Mouse (Mus musculus) retina, postnatal 1 day (tissue): ENCODE measurements around the gene Osbpl8.

Source experiments
- DNase-seq: peaks from one replicate; pipeline ENCODE4 v3.0.0-alpha.2; 2012

Gene Osbpl8

DNA sequence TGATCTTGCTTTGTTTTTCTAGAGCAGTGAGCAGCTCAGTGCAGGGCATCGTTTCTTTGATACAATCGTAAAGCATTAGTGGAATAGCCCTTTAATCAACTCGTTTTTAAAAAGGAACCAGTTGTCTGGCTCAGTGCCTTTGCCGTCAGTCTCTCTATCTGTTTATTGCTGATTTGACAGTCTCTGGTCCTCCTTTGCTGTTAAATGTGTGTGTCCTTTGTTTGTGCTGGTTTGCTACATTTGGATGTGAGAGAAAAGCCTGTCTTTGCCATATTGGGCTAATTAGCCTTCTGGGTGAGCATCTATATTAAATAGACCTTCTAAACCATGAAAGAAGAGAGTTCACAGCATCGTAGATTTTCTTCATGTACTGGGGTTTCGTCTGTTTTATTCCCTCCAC, 83.6 kb downstream of the Osbpl8 start:
- DNase-seq, result peak; percentile 53

DNA sequence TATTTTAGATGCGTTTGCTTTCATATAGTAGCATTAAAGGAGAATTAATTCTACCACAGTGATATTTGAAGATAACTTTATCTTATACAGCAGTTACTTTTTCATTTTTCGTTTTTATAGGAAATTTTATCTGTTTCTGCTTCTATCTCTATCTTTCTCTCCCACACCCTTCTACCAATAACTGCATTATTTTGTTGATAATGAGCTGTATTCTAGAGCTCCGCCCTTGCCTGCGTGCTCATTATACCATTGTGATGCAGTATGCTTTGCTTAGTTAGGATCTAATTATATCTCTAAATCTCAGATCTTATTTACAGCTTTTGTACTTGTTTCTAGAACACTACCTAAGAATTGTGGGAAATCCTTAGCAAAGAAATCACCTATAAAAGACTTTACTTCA, 85.6 kb downstream of the Osbpl8 start:
- no peak for DNase-seq

DNA sequence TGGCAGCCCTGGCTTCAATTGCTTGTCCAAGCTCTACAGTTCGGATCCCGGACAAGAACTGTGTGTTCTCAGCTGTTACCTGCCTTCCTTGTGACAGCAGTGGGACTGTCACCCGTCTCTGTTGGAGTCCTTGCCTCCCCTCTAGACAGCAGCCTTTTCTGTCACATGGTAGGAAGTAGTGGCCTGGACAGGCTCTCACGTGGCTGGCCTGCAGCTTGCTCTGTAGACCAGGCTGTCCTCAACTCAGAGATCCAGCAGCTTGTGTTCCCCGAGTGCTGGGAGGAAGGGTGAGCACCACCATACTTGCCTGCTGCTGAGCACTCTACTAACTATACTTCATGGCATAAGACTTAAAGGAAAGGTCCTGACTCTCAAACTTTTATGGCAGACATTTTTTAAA, 87.1 kb downstream of the Osbpl8 start:
- DNase-seq, result no peak

DNA sequence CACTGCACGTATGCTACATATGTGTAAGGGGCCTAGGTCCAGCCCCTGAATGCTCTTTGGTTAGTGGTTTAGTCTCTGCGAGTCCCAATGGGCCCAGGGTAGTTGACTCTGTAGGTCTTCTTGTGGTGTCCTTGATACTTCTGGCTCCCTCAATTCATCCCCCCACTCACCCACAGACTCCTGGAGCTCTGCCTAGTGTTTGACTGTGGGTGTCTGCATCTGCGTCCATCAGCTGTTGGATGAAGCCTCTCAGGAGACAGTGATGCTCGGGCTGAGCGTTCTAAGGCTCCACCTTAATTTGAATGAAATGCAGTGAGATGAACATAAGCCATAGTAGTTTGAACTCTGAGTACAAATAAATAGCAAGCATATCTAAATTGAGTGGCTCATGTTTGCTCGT, 90.7 kb downstream of the Osbpl8 start:
- no peak for DNase-seq

DNA sequence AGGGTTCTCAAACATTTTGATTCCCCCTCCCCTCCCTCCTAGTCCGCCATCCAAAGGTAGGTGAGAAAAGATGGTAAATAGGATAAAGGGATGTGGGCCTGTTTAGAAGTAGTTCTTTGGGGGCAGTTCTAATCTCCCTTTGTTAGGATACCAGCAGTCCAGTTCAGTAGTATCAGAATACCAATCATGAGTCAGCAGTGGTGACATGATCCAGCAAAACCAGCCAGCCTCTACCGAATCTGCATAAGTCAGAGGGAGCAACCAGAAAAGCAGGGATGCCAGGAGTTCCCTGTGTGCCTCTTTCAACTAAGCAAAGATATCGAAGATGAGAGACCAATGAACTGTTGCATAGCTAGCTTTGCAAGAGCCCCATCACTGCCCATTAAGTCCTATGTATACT, 91.6 kb downstream of the Osbpl8 start:
- no peak for DNase-seq

DNA sequence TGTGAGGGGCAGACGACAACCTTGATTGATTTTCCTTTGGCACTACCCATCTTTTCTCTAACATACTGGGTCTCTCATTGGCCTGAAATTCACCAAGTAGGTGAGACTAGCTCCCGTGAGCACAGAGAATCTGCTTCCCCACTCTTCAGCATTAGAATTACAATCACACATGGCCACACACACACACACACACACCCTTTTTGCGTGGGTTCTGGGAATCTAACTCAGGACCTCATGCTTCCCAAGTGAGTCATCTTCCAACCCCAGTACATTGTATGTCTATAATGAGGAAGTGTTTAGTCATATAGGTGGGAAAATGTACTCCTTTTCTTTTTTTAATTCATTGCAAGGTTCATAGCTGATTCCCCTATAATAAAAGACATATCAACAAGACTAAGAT, 92.8 kb downstream of the Osbpl8 start:
- no peak for DNase-seq

DNA sequence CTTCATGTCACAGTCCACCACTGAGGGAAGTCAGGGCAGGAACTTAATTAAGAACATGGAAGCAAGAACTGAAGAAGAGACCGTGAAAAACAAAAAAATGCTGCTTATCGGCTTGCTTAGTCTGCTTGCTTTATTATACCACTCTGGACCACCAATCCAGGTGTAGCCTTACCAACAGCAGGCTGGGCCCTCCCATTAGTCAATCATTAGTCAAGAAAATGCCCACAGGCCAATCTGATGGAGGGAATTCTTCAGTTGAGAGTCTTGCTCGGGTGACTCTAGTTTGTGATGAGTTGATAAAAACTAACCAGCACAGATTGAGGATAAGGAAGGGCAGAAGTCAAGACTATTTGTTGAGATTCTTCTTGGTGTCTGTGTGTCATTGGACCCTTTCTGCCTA, 93.7 kb downstream of the Osbpl8 start:
- no peak for DNase-seq

DNA sequence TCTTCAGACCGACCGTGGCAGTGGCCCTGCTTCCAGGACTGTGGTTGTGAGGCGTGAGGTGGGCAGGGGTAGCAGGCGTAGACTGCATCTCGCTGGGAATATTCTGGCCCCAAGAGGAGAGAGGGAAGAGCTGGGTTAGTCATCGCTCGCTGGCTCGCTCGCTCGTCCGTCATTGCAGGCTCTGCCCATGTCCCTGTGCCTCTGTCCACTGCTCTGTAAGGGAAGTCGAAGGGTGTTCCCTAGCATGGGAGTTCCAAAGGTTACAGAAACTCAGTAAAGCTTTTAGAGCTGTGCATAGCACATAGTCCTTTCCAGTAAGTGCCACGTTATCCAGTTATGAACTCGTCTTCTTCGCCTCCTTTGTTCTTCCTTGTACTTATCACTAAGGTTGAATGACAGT, 107.1 kb downstream of the Osbpl8 start:
- no peak for DNase-seq

DNA sequence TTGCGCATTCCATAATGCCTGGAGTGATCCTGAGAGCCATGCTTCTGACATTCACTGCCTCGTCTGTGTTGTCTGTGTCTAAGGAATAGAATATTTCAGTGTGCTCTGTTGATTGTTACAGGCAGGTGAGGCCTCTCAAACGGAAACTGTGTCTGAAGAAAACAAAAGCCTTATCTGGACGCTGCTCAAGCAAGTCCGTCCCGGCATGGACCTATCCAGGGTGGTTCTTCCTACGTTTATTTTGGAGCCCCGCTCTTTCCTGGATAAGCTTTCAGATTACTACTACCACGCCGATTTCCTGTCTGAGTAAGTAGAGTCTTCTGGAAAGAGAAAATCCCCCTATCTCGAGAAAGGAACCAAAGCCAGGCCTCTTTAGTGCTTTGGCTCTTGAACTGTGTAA, 108.4 kb downstream of the Osbpl8 start:
- DNase-seq, result no peak

DNA sequence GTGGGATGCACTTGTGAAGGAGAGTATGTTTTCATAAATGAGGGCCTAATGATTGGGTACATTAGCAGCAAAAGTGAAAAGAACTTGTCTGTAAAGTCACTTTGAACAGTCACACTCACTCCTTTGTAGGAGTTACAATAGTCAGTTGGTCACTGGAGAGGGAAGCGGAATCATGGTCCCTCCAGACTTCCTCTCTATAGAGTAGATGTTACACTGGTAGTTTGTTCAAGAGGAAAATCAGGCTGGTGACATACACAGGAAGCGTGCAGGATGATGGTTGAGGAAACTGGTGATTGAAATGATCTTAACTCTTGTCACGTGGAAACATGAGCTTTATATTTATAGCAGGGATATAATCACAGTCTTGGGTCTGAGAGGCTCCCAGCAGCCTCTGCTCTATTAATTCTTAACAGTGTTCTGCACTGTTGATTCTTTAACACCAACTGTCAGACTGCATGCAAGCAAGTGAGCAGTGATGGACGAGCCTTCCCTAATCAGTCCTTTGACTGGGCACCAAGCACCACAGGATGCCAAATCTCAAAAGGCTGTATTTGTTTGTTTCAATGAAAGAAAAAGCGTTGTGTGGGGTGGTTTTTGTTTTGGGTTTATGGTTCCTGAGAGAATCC, 109.0 kb downstream of the Osbpl8 start:
- DNase-seq, result peak; percentile 66

DNA sequence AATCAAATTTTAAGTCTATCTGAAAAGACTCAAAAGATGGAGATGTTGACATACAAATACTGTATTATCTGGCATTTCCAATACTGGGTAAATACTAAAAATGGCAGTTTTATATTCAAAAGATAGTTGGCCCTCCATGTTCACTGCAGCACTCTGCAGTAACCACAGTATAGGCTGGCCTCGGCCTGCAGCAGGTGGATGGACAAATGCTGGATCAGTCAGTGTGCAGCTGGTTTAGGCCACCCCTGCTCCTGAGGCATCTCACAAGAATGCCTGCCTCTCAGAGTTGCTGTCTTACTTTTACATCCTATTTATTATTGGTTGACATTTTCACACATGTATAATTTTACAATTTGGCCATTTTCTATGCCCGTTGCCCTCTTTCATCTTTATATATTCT, 111.3 kb downstream of the Osbpl8 start:
- DNase-seq, result no peak

DNA sequence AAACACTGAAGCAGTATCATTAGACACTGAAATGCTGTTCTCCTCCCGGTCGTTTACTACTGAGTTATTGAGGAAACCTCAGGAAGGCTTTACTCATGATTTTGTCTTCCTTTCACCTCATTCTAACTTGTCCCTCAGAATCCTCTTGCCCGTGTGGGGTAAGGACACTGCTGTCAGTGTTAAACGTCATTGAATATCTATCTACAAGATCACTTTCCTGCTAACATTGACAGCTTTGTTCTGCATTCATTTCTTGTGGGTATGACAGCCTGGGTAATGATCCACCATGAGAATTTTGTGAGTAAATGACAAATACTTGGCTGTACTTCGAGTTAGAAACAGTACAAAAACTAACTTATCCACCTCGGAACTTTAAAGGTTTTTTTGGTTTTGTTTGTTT, 133.1 kb downstream of the Osbpl8 start:
- DNase-seq, result no peak

DNA sequence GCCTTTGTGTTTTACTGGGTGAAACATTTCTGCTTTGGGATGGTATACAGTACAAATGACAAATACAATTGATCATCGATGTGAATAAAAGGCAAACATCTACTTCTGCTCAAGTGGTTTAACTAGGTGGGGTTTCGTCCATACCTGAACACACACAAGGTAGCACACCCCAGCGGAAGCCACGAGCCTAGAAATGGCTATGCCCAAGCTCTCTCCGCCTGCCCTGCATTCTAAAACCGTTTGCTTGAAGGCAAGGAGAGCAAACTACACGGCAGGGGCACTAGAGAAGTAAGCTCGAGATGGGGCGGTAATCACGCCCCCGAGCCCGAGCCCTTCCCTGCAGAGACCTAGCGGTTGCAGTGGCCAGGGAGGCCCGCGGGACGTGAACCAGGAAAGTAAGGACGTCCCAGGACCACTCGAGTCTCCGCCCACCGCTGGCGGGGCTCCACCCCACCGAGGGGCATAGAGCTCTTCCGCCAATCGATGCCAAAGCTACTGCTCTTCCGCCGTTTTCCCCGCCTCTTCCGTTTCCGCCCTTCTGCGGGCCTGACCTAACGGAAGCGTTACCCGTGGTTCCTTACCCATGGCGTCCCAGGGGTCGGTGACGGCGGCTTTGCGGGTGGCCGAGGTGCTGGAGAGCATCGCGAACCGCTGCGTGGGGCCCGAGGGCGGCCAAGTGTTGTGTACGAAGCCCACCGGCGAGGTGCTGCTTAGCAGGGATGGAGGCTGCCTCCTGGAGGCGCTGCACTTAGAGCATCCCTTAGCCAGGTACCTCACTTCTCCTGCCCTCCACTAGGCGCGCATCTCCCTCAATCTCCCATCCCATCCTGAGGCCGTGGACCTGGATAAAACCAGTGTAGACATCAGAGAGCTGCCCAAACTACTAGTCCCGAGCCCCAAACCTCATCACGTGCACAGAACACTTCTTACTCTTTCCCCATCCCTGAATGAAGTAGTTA, 133.9 kb downstream of the Osbpl8 start, which contains the start of gene Bbs10:
Gene Bbs10, plus strand, starts transcription at position 540 of the 959 bp plus-strand sequence.
- peak; percentile 97 for DNase-seq

DNA sequence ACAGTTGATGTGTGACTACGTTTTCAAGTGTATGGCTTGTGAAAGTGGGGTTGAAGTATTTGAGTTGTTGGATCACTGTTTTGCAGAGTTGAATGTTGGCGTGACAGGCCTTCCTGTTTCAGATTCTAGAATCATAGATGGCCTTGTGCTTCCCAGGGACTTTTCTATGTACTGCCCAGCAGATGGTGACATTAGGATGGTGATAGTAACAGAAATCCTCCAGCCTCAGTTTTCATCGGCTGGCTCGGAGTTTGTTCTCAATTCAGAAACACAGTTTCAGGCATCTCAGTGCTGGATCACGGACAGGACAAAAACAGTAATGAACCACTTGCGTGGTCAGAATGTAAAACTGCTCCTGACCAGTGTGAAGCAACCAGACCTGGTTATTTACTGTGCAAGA, 135.0 kb downstream of the Osbpl8 start:
- peak; percentile 37 for DNase-seq

DNA sequence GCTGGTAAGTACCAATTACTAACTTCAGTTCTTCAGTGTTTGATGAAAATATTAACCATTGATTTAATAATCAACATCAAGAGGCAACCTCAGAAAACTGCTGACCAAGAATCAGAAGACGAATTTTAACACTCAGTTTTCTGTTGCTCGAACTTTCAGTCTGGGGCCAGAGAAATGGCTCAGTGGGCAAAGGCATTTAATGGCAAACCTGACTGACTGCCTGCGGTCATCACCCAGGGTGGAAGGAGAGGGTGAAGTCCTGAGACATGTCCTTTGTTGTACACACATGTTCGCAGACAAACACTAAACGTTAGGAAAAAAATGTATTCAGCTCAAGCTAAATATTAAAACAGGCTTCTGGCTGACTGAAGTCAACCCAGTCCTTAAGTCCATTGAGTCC, 136.5 kb downstream of the Osbpl8 start:
- DNase-seq, result no peak

DNA sequence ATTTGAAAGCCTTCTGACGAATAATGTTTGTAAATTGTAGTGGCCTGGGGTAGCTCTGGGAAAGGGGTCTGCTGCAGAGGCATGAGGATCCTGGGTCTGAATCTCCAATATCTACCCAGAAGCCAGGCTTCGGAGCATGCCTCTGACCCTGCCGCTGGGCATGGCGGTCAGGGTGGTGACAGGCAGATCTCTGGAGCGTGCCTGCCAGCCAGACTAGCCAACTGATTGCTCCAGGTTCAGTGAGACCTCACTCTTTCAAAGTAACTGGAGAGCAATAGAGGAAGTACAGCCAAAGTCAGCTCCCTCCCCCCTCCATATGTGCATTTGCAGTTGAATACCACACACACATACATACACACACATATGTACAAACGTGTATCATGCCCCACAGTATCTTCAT, 137.9 kb downstream of the Osbpl8 start:
- DNase-seq, result no peak

DNA sequence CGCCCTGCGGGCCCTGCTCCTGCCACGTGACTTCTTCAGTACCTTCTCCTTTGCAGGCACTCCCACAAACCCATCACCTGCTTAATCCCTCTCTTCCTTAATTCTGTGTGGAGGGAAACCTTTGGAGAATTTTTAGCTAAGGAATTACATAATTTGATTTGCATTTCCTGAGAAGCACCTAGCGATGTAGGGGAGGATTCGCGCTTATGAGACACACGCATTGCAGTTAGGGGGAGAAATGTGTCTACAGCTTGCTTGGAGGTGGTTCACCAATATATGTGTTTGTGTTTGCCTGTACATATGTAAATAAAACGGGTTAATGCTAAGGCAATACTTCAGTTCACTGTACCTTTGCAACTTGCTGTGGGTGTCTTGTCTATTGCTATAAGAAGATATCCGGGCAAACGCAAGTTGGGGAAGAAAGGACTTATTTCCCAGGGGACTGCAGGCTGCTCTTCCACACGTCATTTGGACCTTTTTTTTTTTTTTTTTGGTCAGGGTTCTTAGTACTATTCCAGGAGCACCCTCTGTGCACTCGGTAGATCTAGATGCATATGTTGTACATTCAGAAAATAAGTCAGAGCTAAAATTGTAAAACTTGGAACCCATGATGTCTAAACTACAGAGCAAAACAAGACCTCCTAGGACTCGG, 144.4 kb downstream of the Osbpl8 start:
- DNase-seq, result no peak

DNA sequence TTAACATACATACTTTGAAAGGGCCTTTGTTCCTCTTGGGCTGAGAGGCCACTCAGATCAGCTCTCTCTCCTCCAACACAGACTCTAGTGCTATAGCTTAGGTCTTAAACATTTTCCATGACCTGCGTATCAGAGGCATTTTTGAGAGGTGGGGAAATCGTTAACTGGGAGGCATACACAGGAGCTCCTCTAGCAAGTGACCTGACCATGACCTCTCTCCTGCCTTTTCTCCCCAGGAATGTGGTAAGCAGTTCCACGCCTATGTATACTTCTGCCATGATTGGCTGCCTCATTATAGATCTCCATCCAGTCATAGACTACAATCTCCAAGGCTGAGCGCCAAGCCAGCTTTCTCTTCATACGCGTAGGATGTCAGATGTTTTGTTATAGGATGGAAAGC, 148.7 kb downstream of the Osbpl8 start:
- DNase-seq, result no peak

DNA sequence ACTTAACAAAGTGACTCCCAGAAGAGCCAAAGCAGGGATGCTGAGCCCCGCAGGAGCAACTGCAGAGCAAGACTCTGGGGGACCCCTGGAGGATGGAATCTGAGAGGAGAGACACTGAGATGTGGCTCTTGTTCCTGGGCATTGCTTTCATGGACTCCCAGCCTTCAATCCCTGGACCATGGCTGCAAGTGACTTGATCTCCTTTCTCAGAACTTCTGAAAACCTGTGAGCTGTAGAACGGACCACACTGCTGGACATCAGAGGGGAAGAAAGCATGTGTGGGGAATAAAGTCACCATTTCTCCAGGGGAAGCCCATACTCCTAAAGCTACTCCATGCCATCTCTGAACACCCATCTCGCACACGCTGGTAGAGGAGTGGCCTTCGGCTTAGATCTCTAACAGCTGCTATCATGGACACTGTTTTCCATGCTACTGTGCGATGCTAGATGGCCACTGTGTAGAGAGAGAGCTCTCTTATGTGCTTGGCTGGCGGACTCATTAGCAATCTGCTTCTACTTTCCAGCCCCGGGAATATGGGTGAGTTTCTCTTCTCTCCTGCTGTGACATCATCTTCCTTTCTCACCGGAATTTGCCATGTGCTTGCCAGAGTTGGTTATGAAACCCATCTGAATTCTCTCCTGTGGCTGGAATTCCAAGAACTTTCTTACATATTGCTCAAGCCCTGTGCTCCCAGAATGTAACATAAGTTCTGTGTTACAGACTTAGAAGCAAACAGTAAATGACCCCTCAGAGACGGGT, 150.3 kb downstream of the Osbpl8 start:
- DNase-seq, result no peak

DNA sequence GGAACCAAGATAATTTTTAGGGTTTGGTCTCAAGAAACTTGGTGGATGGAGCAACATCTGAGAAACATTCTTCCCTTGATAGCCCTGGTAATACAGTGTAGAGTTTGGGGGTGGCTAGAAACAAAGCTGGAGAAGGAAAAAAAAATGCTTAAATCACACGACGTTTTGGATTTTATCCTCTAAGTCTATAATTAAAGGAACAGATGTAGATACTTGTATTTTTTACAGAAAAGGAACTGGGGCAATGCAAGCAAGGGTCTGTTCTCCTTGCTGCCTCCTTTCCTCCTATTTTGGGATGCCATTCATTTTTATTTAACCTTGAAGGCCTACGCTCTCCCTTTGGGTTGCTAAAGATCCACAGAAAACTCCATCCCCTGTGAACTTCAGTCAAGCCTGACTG, 151.4 kb downstream of the Osbpl8 start:
- DNase-seq, result no peak

DNA sequence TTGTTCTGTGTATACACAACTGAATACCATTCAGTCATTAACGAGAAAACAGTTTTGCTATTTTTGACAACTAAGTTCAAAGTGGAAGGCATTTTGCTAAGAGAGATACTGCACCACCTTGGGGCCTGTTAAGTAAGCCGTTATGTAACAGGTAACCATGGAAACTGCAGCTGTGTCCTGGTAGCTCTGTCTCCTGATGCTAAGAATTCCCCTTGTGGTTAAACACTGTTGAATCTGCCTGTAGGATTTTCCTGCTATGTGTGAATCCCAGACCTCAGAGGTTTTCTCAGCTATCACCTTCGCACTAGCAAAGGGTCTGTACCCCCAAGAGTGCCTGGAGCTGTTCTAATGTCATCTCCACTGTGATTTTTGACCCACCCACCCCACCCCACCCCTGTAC, 153.5 kb downstream of the Osbpl8 start:
- peak; percentile 39 for DNase-seq

DNA sequence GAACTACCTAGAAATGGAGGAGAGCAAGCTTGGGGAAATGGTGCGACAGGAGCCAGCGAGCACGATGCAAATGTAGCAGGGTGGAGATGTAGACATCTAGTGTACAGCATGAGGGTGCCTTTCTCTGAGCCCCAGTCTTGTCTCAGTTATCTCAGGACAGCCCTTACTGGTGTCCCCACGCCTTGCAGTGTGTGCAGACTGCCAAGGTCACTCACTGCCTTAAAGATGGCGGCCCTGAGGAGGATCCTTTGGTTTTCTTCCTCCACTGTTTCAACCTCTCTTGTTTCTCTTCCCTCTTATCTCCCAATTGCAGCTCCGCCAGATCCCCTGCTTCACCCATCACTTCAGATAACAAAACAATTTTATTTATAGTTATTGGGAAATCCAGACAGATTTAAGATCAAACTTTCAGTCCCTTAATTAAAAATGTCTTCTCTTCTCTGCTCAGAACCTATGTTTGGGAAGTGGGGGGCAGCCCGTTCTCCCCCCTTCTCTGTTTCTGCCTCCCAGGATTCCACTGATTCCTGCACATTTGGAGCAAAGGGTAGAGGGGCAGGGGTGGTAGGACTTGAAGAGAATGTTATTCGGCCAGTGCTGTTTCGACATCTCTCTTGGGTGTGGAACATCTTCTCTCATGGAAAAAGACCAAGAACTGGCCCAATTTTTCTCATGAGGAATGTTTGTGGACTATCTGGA, 154.4 kb downstream of the Osbpl8 start:
- no peak for DNase-seq

DNA sequence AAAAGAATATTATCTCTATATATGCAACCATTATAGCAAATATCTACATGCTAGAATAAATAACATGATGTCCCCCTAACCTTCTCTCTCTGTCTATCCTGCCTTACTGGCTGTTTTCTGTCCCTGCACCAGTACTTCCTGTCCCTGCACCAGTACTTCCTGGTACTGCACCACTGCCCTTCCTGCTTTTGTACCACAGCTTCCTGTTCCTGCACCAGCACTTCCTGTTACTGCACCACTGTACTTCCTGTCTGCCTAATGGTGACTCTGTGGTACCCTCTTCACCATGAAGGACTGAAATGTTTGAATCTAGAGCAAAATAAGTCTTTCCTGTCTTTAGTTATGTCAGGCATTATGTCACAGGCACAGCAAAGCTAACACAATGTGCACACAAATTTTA, 156.0 kb downstream of the Osbpl8 start:
- DNase-seq, result no peak
